ENCODE assay signal across 16 mouse cellular contexts in the genomic region with DNA sequence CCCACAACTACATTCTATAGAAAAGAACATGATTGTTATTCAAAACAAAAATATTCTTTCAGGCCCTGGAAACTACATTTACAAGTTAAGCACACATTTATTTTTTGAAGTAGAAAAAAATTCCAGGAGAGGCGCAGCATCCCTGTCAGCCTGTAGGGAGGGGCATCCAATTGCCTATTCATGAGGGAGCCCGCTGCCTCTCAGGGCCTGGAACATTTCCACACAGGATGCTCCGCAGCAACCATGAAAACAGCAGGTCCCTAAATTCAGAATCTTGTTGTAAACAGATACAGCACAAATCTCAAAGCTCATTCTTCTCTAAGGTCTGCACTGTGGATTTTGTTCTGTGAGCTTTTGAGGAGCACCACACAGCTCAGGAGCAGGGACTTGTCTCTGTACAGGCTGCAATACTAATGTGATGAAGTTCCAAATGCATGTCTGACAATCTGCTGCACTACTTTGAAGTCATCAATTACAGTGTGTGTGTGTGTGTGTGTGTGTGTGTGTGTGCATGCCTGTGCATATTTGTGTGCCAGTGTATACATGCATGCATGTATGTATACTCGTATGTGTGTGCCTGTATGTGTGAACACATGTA.
A peak's percentile ranks its signal among the peaks of the same experiment; 100 is the strongest.
DNase-seq lines count a peak whose midpoint lies in the region; ATAC-seq and TF ChIP-seq lines count a peak whose summit lies in the region.
"Had no signal": no experiment of that assay in that cellular context is flagged by ENCODE, and none has a peak within 500 bp of the region (broad histone marks: within the 10 kb centered on the region; RNA-seq: fewer than 3 reads in every experiment).

No protein-coding gene starts in this region.

- H3K36me3 ChIP-seq in forebrain, embryonic 15.5 days, result no peaks in the 10 kb centered on the region
- no peaks in the 10 kb centered on the region for H3K36me3 ChIP-seq in forebrain, embryonic 12.5 days (replicated peaks)
- H3K36me3 ChIP-seq in midbrain, embryonic 16.5 days (ENCODE audit: control insufficient read depth, insufficient read depth, low read length), result no peaks in the 10 kb centered on the region
- H3K36me3 ChIP-seq: embryonic facial prominence, embryonic 13.5 days; kidney, embryonic 15.5 days; lung, embryonic 15.5 days had no signal

- intact Hi-C loops in gastrocnemius, adult 2 months (cut with DNase I), result no loop called here

- peak overlapping the region; percentile 58 for H3K27ac ChIP-seq in forebrain, embryonic 15.5 days (replicated peaks)
- no peak overlapping the region for H3K27ac ChIP-seq in forebrain, embryonic 12.5 days
- H3K27ac ChIP-seq in midbrain, embryonic 16.5 days (ENCODE audit: low read length), result no peak overlapping the region
- no peak overlapping the region for H3K27ac ChIP-seq in gastrocnemius, adult 2 months
- H3K27ac ChIP-seq: embryonic facial prominence, embryonic 13.5 days; kidney, embryonic 15.5 days; left cerebral cortex, adult 2 months; lung, embryonic 15.5 days had no signal

- H3K27me3 ChIP-seq in forebrain, embryonic 15.5 days, result no peaks in the 10 kb centered on the region
- H3K27me3 ChIP-seq in forebrain, embryonic 12.5 days, result no peaks in the 10 kb centered on the region
- H3K27me3 ChIP-seq in midbrain, embryonic 16.5 days (ENCODE audit: control insufficient read depth, insufficient read depth, low read depth, low read length), result no peaks in the 10 kb centered on the region
- H3K27me3 ChIP-seq: embryonic facial prominence, embryonic 13.5 days; kidney, embryonic 15.5 days; lung, embryonic 15.5 days had no signal

- H3K4me3 ChIP-seq in forebrain, embryonic 15.5 days, result no peak overlapping the region
- no peak overlapping the region for H3K4me3 ChIP-seq in forebrain, embryonic 12.5 days (replicated peaks)
- H3K4me3 ChIP-seq in midbrain, embryonic 16.5 days (ENCODE audit: low read depth, low read length), result no peak overlapping the region
- H3K4me3 ChIP-seq in gastrocnemius, adult 2 months, result no peak overlapping the region
- H3K4me3 ChIP-seq: embryonic facial prominence, embryonic 13.5 days; kidney, embryonic 15.5 days; left cerebral cortex, adult 2 months; lung, embryonic 15.5 days had no signal

- DNase-seq in brain, embryonic 14.5 days (ENCODE audit: low read depth), result peak; percentile 69
- peak; percentile 7 to 39 for DNase-seq in layer of hippocampus, adult 18-20 months (ENCODE audit: low spot score in 2 of 2)
- no peak for DNase-seq in lung, postnatal 14 days
- DNase-seq in kidney, adult 8-10 months, result no peak
- DNase-seq in gastrocnemius, adult 2 months, result no peak
- DNase-seq: adrenal gland, adult 8-10 months; cerebellum, postnatal 25 days; heart, adult 18-20 months; heart, postnatal 10 days had no signal

- no peak overlapping the region for H3K9ac ChIP-seq in forebrain, embryonic 15.5 days (replicated peaks)
- no peak overlapping the region for H3K9ac ChIP-seq in forebrain, embryonic 12.5 days
- no peak overlapping the region for H3K9ac ChIP-seq in midbrain, embryonic 16.5 days (ENCODE audit: low read depth, low read length)
- H3K9ac ChIP-seq: embryonic facial prominence, embryonic 13.5 days; kidney, embryonic 15.5 days; lung, embryonic 15.5 days had no signal

- no peak for TF ChIP-seq POLR2A in brain, embryonic 14.5 days (IDR thresholded peaks at IDR 0.05; ENCODE audit: borderline replicate concordance, extremely low read depth, insufficient read depth, insufficient read length, poor library complexity, severe bottlenecking)

- 34% methylated on average over 4 of the region's 4 CpGs for WGBS in forebrain, embryonic 15.5 days
- WGBS in forebrain, embryonic 12.5 days, result 66% methylated on average over 4 of the region's 4 CpGs
- whole genome bisulfite sequencing in midbrain, embryonic 16.5 days, result 47% methylated on average over 4 of the region's 4 CpGs

- H3K9me3 ChIP-seq in forebrain, embryonic 15.5 days, result no peaks in the 10 kb centered on the region
- no peaks in the 10 kb centered on the region for H3K9me3 ChIP-seq in forebrain, embryonic 12.5 days
- no peaks in the 10 kb centered on the region for H3K9me3 ChIP-seq in midbrain, embryonic 16.5 days (replicated peaks; ENCODE audit: control insufficient read depth, low read length, poor library complexity, severe bottlenecking)
- H3K9me3 ChIP-seq: embryonic facial prominence, embryonic 13.5 days; kidney, embryonic 15.5 days; lung, embryonic 15.5 days had no signal

- TF ChIP-seq CTCF in brain, embryonic 14.5 days (IDR thresholded peaks at IDR 0.05; ENCODE audit: borderline replicate concordance, extremely low read depth, insufficient read depth, insufficient read length), result no peak
- TF ChIP-seq CTCF in gastrocnemius, adult 2 months (IDR thresholded peaks at IDR 0.05), result no peak

- no peak overlapping the region for H3K4me2 ChIP-seq in forebrain, embryonic 15.5 days (replicated peaks)
- no peak overlapping the region for H3K4me2 ChIP-seq in forebrain, embryonic 12.5 days
- no peak overlapping the region for H3K4me2 ChIP-seq in midbrain, embryonic 16.5 days (ENCODE audit: low read length)
- H3K4me2 ChIP-seq: embryonic facial prominence, embryonic 13.5 days; kidney, embryonic 15.5 days; lung, embryonic 15.5 days had no signal

- peaks cover 11% of the 10 kb centered on the region for H3K4me1 ChIP-seq in forebrain, embryonic 15.5 days
- no peaks in the 10 kb centered on the region for H3K4me1 ChIP-seq in forebrain, embryonic 12.5 days
- H3K4me1 ChIP-seq in midbrain, embryonic 16.5 days (ENCODE audit: control insufficient read depth, insufficient read depth, low read length), result no peaks in the 10 kb centered on the region
- H3K4me1 ChIP-seq: embryonic facial prominence, embryonic 13.5 days; kidney, embryonic 15.5 days; lung, embryonic 15.5 days had no signal

- peak; percentile 81 for ATAC-seq in forebrain, embryonic 15.5 days (replicated peaks)
- no peak for ATAC-seq in forebrain, embryonic 12.5 days (ENCODE audit: low FRiP score)
- ATAC-seq in midbrain, embryonic 16.5 days, result peak; percentile 64

Comparison
In these comparisons a context has a peak if more than half of its experiments do, and no peak if none do; other contexts are left out.
1. DNase-seq: peak in brain, embryonic 14.5 days (single experiment) and layer of hippocampus, adult 18-20 months (2 of 2); none in lung, postnatal 14 days (single experiment), kidney, adult 8-10 months (0 of 2) and gastrocnemius, adult 2 months (single experiment).